Mouse (Mus musculus): ENCODE data around the gene Bmp8a. TPM values are rescaled to one million over a fixed set of nuclear protein-coding genes. Genes with fewer than 3 reads are reported as not detected.
"Not testable (repeated sequence)": the region's sequence is repeated elsewhere in the genome, so short reads cannot be mapped to it uniquely, and the experiment has no call there.

The Bmp8a gene
- polyA plus RNA-seq, 1 experiment, result not detected

DNA sequence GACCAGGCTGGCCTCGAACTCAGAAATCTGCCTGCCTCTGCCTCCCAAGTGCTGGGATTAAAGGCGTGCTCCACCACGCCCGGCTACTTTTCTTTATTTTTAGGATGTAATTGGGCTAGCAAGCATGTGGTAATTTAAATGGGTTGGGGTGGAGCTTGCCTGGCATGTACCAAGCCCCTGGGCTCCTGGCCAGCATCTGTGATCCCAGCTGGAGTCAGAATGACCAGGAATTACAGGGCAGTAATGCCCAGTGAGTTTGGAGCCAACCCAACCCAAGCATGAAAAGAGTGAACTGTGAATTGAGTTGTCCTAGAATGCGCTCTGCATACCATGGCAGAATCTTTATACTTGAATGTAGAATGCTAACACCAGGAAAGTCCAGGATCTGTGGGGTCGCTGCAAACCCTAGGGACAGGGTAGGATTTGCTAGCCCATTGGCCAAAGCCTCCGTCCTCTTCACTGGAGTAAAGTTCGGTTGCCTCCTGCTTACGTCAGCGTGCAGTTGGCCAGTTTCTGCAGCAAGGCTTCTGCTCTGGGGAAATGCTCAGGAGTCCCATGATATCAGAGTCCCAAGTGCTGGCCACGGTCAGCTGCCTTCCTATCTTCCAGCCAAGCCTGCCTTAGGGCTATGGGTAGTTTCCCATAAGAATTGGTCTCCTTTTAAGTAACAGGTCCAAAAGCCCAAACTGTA lies 43.9 kb downstream of the Bmp8a start:
- TF ChIP-seq POLR2A (IDR thresholded peaks at IDR 0.05; ENCODE audit: borderline replicate concordance, control insufficient read depth, low read depth, low read length), result no peak
- TF ChIP-seq CTCF (IDR thresholded peaks at IDR 0.05; ENCODE audit: control insufficient read depth, insufficient read depth, low read length), result no peak
- no peak overlapping the region for H3K4me3 ChIP-seq (replicated peaks; ENCODE audit: control insufficient read depth, low read depth, low read length)
- no peak overlapping the region for H3K27ac ChIP-seq (ENCODE audit: control insufficient read depth, insufficient read depth, low read depth, low read length, poor library complexity)
- H3K4me1 ChIP-seq (ENCODE audit: control insufficient read depth, insufficient read depth, low read length), result no peaks in the 10 kb centered on the region
- 92% methylated on average over 11 of the region's 11 CpGs for whole genome bisulfite sequencing

DNA sequence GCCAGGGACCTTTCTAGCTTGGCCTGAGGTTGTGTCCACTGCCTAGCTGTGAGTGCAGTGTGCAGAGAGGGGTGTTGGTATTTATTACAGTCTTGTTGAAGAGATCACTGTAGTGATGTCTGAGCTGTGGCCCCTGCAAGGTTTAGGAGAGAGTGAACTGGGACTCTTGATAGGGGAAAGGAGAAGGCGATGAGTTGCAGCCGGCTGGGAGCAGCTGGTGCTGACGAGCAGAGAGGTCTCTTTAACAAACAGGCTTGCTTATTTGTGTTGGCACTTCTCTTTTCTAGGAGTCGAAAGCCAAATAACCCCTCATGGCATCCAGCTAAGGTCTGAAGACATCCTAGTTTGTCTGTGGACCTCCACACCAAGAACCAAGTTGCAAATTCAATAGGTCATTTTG lies 44.8 kb downstream of the Bmp8a start:
- TF ChIP-seq POLR2A (IDR thresholded peaks at IDR 0.05; ENCODE audit: borderline replicate concordance, control insufficient read depth, low read depth, low read length), result no peak
- TF ChIP-seq CTCF (IDR thresholded peaks at IDR 0.05; ENCODE audit: control insufficient read depth, insufficient read depth, low read length), result no peak
- H3K4me1 ChIP-seq (ENCODE audit: control insufficient read depth, insufficient read depth, low read length), result no peaks in the 10 kb centered on the region
- H3K4me3 ChIP-seq (replicated peaks; ENCODE audit: control insufficient read depth, low read depth, low read length), result no peak overlapping the region
- H3K27ac ChIP-seq (ENCODE audit: control insufficient read depth, insufficient read depth, low read depth, low read length, poor library complexity), result no peak overlapping the region
- 88% methylated on average over 4 of the region's 4 CpGs for WGBS

DNA sequence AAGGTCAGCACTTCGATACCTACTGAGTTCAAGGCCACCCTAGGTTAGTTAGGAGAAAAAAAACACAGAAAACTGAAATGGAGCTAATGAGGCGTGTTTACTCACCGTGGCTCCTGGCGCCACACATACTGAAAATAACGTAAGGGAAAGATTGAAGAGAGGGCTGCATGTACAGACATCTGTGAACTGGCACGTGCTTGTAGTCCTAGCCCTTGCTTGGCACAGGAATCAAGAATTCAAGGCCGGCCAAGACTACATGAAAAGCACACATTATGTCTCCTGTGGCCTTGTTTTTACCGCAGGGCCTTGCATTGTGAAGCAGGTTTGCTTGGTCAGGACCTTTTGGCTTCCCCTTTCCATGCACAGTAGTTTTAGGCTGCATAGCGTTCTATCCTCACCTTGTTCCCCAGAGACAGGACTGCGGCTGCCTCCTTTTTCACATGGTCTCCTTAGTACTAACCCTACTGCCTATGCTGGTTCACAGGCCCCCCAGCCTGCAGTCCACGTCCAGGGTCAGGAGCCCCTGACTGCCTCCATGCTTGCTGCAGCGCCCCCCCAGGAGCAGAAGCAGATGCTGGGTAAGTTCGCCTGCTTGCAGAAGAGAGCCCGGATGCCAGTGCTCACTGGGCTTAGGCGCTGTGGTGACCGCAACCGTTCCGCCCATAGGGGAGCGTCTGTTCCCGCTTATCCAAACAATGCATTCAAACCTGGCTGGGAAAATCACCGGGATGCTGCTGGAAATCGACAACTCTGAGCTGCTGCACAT lies 45.7 kb downstream of the Bmp8a start:
- TF ChIP-seq POLR2A (IDR thresholded peaks at IDR 0.05; ENCODE audit: borderline replicate concordance, control insufficient read depth, low read depth, low read length) (no peak), CTCF (IDR thresholded peaks at IDR 0.05; ENCODE audit: control insufficient read depth, insufficient read depth, low read length) (no peak)
- no peak overlapping the region for H3K4me3 ChIP-seq (replicated peaks; ENCODE audit: control insufficient read depth, low read depth, low read length)
- H3K4me1 ChIP-seq (ENCODE audit: control insufficient read depth, insufficient read depth, low read length), result no peaks in the 10 kb centered on the region
- WGBS, result 95% methylated on average over 22 of the region's 22 CpGs
- no peak overlapping the region for H3K27ac ChIP-seq (ENCODE audit: control insufficient read depth, insufficient read depth, low read depth, low read length, poor library complexity)

DNA sequence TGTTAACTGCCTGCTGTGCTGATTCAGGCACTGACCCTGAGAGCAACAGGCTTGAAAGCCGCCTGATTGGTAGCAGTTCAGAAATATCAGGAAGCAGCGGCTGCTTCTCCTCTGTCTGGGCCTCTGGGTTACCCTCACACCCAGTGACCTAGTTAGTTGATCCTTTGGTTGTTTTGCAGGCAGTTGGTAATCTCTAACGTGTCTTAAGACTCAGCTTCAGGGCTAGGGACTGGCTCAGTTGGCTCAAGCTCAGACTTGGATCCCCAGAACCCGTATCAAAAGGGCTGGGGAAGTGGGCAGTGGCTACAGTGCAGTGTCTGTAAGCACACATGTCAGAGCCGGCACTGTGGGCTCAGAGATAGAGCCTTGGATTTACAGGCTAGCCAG lies 46.9 kb downstream of the Bmp8a start:
- WGBS, result 90% methylated on average over 5 of the region's 5 CpGs
- H3K4me3 ChIP-seq (replicated peaks; ENCODE audit: control insufficient read depth, low read depth, low read length), result no peak overlapping the region
- no peak overlapping the region for H3K27ac ChIP-seq (ENCODE audit: control insufficient read depth, insufficient read depth, low read depth, low read length, poor library complexity)
- no peaks in the 10 kb centered on the region for H3K4me1 ChIP-seq (ENCODE audit: control insufficient read depth, insufficient read depth, low read length)
- no peak for TF ChIP-seq CTCF (IDR thresholded peaks at IDR 0.05; ENCODE audit: control insufficient read depth, insufficient read depth, low read length)
- no peak for TF ChIP-seq POLR2A (IDR thresholded peaks at IDR 0.05; ENCODE audit: borderline replicate concordance, control insufficient read depth, low read depth, low read length)

DNA sequence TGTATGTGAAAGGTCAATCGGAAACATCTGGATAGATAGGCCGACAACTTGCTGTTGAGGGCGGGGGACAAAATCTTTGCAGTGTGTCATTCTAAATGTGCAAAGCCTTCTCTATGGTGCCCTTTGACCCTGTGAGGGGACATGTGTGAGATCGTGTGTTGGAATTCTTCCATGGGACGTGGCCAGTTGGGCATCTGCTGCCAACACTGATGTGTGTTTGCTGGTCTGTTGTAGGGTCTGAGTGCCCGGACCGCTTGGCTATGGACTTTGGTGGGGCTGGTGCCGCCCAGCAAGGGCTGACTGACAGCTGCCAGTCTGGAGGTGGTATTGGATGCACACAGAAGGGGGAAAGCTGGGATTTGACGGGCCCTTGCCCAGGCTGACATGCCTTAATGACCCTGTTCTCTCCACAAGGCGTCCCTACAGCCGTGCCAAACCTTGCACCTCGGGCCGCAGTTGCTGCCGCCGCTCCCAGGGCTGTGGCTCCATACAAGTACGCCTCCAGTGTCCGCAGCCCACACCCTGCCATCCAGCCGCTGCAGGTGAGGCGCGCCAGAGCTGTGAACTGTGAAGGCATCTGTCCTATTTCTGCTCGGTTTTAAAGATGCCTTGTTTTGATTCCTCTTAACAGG lies 47.4 kb downstream of the Bmp8a start:
- no peaks in the 10 kb centered on the region for H3K4me1 ChIP-seq (ENCODE audit: control insufficient read depth, insufficient read depth, low read length)
- 95% methylated on average over 21 of the region's 21 CpGs for WGBS
- no peak overlapping the region for H3K4me3 ChIP-seq (replicated peaks; ENCODE audit: control insufficient read depth, low read depth, low read length)
- no peak for TF ChIP-seq POLR2A (IDR thresholded peaks at IDR 0.05; ENCODE audit: borderline replicate concordance, control insufficient read depth, low read depth, low read length)
- no peak for TF ChIP-seq CTCF (IDR thresholded peaks at IDR 0.05; ENCODE audit: control insufficient read depth, insufficient read depth, low read length)
- no peak overlapping the region for H3K27ac ChIP-seq (ENCODE audit: control insufficient read depth, insufficient read depth, low read depth, low read length, poor library complexity)

DNA sequence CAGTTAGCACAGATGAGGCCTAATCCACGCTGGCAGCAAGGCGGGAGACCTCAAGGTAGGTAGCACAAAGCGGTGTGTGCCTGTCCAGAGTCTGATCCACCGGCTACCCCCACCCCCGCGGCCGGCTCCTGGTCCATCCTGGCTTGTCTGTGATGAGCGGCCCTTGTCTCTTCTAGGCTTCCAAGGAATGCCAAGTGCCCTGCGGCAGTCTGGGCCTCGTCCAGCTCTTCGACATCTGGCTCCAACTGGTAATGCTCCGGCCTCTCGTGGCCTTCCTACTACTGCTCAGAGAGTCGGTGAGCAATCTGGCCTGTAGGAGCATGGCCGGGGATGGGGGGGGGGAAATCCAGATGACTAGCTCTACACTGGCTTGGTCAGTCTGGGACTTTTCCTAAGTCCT lies 48.0 kb downstream of the Bmp8a start:
- not testable (repeated sequence) for H3K27ac ChIP-seq (ENCODE audit: control insufficient read depth, insufficient read depth, low read depth, low read length, poor library complexity); H3K4me1 ChIP-seq (ENCODE audit: control insufficient read depth, insufficient read depth, low read length); H3K4me3 ChIP-seq (replicated peaks; ENCODE audit: control insufficient read depth, low read depth, low read length)
- 93% methylated on average over 15 of the region's 15 CpGs for WGBS

DNA sequence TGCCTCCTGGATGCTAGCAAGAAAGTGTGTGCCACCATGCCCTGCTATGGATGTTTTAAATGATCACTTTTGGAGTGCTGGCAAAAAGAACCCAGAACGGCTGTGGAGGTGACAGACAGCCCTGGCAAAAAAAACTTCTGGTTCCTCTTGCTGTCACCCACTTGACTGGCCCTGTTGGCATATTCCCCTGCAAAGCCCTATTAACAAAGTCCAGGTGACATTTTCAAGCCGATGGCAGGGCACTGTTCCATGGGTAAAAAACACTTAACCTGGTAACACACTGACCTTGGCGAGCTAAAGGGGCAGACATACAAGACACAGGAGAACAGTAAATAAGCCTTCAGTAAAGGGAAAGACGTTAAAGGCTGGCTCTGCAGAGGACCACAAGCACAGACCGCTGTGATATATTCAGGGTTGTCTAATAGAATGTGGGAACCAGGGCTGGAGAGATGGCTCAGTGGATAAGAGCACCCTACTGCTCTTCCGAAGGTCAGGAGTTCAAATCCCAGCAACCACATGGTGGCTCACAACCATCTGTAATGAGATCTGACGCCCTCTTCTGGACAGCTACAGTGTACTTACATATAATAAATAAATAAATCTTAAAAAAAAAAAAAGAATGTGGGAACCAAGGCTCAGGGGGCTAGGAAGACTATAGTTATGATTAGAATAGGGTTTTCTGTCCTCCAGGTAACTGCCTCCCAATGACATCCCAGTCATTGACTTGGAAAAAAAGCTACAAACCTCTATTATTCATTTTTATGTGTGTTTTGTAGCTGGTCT lies 49.2 kb downstream of the Bmp8a start:
- no peak overlapping the region for H3K4me3 ChIP-seq (replicated peaks; ENCODE audit: control insufficient read depth, low read depth, low read length)
- TF ChIP-seq POLR2A (IDR thresholded peaks at IDR 0.05; ENCODE audit: borderline replicate concordance, control insufficient read depth, low read depth, low read length) (no peak), CTCF (IDR thresholded peaks at IDR 0.05; ENCODE audit: control insufficient read depth, insufficient read depth, low read length) (no peak)
- H3K27ac ChIP-seq (ENCODE audit: control insufficient read depth, insufficient read depth, low read depth, low read length, poor library complexity), result no peak overlapping the region
- no peaks in the 10 kb centered on the region for H3K4me1 ChIP-seq (ENCODE audit: control insufficient read depth, insufficient read depth, low read length)
- WGBS, result 82% methylated on average over 7 of the region's 7 CpGs

DNA sequence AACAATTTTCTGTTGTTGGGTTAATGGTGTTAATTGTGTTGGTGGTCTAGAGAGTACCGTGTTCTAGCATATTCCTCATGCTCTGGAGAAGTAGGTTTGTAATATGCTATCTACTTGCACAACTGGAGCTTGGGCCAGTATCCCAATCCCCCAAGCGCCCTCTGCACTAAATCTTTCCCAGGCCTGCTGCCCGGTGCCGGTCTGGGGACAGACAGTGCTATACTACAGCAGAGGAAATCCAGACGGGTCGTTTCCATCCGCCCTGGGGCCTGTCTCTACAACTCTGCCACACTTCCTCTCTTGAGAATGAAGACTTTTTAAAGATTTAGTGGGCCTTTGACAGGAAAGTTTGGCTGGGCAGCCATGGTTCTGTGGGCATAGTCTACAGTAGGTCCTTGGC lies 50.1 kb downstream of the Bmp8a start:
- no peak for TF ChIP-seq CTCF (IDR thresholded peaks at IDR 0.05; ENCODE audit: control insufficient read depth, insufficient read depth, low read length)
- no peak for TF ChIP-seq POLR2A (IDR thresholded peaks at IDR 0.05; ENCODE audit: borderline replicate concordance, control insufficient read depth, low read depth, low read length)
- 86% methylated on average over 7 of the region's 7 CpGs for WGBS
- Histone ChIP-seq H3K27ac (ENCODE audit: control insufficient read depth, insufficient read depth, low read depth, low read length, poor library complexity) (no peak overlapping the region), H3K4me1 (ENCODE audit: control insufficient read depth, insufficient read depth, low read length) (no peaks in the 10 kb centered on the region; the same call in 1 of the 2 replicates), H3K4me3 (replicated peaks; ENCODE audit: control insufficient read depth, low read depth, low read length) (no peak overlapping the region)
